Mouse (Mus musculus) B cell, adult 2 months (primary cell): ENCODE results near the gene Zfp691.

Source experiments
- DNase-seq, 2 experiments: peaks; one replicate each; pipeline ENCODE4 v3.0.0; 2022

Gene Zfp691

DNA sequence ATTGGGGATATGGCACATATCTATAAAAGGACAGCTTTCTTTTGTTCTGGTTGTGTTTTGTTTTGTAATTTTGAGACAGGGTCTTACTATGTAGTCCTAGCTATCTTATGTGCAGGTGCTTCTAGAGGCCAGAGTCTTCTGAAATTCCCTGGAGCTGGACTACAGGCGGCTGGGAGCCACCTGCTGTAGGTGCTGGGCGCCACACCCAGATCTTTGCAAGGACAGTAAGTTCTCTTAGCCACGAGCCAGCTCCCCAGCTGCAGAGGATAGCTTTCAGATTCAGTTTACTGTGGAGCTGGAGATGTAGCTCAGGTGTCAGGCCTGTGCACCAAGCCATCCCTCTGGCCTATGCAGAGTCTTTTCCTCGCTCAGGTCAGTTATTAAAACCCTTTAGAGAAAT, 6.9 kb downstream of the Zfp691 start:
- DNase-seq, result no peak

DNA sequence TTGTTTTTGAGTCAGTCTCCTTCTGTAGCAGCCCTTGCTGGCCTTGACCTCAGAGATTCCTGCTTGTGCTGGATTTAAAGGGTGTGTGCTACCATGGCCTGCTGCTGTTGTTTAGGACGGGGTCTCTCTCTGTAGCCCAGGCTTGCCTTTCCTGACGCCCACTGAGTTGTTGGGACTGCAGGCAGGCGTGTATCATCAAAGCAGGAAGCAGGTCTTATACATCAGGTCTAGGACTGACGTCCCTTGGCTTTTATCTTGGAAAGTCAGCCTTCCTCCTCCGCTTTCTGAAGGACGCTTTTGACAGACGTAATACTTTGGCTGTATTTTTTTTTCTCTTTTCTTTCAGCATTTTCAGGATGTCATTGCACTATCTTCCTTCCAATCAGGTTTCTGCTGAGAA, 8.1 kb downstream of the Zfp691 start:
- no peak for DNase-seq

- DNase-seq, result no peak
These were observed 11.0 kb downstream of the Zfp691 start for GRCm38 (mm10) chr4:119162990-119163389.

DNA sequence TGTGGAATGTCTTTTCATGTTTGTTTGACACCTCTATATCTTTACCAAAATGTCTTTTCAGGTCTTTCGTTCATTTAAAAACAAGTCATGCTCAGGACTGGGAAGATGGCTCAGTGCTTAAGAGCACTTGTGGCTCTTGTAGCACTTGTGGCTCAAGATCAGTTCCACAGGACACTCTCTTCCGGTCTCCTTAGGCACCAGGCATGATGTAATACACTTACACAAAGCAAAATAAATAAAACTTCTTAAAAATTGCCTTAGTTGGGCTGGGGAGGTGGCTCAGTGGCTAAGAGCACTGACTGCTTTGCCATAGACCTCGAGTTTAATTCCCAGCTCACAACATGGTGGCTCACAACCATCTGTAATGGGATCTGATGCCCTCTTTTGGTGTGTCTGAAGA, 12.6 kb downstream of the Zfp691 start:
- no peak for DNase-seq

DNA sequence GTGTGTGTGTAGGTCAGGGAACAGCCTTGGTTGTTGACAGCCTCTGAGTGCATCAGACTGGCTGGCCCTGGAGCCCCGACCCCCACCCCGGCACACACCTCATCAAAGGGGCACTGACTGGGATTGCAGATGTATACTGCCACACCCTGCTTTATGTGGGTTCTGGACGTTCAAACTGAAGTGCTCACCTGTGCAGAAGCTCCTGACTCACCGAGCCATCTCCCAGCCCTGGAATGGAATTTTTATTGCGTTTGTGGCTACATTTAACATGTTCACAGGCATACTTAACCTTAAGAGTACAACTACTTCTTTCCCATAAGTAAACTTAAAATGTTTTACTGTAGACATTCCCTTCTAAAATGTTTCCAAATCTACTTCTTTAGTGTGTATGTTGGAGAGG, 16.1 kb downstream of the Zfp691 start:
- DNase-seq, result no peak

GRCm38 (mm10) chr4:119157186-119157585, 16.8 kb downstream of the Zfp691 start:
- DNase-seq, result peak; percentile 83 to 85

- no peak for DNase-seq
These were observed 25.3 kb downstream of the Zfp691 start for GRCm38 (mm10) chr4:119148741-119149140.

GRCm38 (mm10) chr4:119147347-119147746, 26.6 kb downstream of the Zfp691 start:
- no peak for DNase-seq

- DNase-seq, result no peak
These were observed 27.2 kb downstream of the Zfp691 start for GRCm38 (mm10) chr4:119146816-119147215.

DNA sequence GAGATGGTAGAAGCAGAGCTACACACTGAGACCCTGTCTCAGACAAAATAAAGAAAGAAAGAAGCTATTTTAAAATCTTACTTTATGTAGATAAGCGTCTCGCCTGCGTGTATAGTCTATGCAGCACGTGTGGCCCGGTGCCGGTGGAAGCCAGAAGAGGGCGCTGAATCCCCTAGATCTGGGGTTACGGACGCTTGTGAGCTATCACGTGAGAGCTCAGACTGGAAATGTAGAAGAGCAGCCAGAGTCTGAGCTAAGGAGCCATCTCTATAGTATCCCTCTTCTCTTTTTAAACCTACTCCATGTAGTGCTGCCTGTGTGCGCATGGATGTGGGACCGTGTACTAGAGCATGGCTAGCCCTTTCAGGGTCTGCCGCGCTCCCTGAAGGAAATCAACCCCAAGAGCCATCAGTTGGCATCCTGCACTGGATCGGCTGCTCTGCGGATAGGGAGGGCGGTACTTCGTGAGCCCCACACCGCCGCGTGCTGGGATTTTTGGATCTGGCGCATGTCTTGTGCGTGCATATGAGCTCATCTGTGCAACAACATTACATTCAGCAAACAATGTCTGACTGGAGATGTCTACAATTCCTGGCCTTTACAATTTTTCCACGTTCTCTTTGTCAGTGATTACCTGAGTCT, 31.6 kb downstream of the Zfp691 start:
- DNase-seq, result peak; percentile 60 to 67

GRCm38 (mm10) chr4:119141191-119141590, 32.8 kb downstream of the Zfp691 start:
- no peak for DNase-seq

DNA sequence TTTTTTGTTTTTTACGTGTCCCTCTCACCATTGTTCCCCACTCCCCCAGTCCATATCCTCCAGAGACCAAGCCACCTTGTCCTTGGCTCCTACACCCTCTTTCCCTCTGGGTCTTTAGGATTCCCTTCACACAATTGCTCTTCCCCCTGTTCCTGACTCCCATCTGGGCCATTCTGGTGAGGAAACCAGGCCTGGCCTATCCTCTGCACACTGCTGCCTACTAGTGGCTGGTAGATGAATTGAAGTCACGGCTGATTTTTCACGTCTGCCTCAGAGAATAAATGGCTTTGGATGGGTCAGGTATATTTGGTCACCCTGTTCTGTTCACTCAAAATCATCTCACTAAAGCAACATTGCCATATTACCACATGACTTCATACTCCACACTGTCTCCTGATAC, 33.9 kb downstream of the Zfp691 start:
- DNase-seq, result peak; percentile 69 to 71

DNA sequence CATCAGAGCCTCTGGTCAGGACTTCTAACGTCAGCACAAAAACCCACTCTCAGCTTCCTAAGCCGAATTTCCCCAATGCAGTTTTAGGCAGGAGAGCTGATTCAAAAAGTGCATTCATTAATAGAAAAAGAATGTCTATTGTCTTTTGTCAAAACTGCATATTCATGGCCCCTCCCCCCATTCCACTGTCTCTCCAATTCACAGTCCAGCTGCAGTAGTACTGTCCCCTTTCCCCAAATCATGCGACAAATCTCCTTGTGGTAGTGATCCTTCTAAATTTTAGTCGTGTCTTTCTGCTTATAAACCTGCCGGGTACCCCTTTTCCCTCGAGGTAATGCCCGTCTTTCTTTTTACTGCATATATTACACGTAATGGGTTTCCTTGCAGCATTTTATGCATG, 35.2 kb downstream of the Zfp691 start:
- DNase-seq, result no peak

DNA sequence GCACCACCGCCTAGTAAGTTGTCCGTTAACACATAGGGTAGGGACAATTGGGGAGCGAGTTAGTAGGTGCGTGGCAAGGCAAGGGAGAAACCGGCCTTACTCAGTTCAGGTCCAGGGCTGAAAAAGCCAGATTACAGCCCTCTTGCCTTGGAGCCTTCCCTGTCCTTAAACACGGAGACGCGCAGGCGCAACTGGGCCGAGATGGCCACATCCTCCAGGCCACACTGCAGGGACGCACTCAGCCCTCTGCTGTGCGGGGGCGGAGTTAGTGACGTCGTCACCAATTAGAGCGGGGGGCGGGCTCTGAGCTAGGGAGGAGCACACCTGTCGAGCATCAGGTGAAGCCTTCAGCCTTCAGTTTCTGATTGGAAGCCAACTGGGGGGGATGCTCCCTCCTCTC, 35.8 kb downstream of the Zfp691 start:
- DNase-seq, result no peak

- DNase-seq, result no peak
These were observed 36.7 kb downstream of the Zfp691 start for GRCm38 (mm10) chr4:119137313-119137712.

DNA sequence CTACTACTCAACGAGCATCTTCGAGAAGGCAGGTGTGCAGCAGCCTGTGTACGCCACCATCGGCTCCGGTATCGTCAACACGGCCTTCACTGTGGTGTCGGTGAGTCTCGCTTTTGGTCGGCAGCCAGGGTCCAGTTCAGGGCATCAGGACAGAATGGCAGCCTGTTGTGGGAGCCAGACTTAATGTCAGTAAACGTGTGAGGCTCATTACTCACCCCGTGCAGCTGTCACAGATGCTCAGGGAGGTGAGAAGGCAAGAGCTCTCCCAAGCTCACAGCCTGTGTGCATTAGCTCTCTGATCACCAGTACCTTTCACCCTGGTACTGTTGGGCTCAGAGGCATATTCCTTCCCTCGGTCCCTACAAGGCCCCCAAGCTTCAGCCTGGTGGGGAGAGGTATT, 40.1 kb downstream of the Zfp691 start:
- no peak for DNase-seq

DNA sequence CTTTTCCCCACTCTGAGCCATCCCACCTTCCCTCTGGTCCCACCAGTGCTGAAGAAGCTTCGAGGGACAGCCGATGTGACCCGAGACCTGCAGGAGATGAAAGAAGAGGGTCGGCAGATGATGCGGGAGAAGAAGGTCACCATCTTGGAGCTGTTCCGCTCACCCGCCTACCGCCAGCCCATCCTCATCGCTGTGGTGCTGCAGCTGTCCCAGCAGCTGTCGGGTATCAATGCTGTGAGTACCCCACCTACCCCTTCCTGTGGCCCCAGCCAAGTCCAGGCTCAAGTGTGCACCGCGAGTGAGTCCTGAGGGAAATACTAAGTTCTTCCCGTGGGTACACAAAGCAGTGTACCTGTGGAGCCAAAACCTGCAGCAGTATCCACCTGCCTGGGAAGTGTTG, 40.7 kb downstream of the Zfp691 start:
- no peak for DNase-seq

DNA sequence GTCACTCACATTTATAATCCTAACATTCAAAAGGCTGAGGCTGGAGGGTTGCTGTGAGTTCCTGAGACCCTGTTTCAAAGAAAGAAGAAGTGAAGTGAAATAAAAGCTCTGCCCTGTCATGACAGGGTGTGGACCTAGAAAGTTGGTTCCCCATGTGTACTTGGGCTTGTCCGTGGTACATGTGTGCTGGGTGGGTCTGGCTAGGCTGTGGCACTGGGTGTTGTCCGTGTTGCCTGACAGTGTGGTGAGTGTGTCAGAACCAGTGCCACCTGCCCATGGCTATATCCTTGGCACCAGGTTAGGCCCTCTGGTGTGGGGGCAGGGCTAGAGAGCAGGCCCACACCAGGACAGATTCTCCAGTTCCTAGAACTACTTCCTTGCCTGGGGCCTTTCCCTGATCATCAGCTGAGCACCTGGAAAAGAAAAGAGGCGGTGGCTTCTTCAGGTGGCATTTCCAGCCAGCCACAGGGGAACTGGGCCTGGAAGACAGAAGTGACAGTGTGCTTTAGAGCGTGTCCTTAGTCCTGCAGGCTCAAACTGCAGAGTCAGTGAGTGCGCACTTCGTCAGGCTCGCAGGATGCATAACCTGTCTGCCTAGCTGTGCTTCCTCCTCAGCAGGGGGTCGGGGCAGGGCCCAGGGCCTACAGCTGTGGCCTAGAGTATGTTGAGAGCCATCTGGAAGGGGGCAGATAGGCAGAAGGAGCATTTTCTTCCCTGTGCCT, 42.6 kb downstream of the Zfp691 start:
- DNase-seq, result peak; percentile 32 to 49

DNA sequence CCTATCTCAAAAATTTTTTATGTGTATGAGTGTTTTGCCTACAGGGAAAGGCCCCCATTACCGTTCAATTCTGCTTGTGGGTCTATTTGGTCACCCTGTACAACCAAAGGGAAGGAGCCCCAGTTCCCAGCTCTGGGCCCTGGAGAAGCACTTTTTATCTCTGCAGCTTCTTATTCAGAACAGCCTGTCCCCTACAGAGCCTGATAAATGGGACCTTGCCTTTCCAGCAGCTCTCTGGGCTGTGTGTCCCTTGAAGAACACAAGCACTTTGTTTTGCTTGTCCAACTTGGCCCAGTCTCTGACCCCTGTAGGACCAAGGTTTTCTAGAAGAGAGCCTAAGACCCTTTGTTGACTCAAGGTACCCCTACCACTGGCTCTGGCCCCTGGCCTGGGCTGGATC, 44.9 kb downstream of the Zfp691 start:
- no peak for DNase-seq

DNA sequence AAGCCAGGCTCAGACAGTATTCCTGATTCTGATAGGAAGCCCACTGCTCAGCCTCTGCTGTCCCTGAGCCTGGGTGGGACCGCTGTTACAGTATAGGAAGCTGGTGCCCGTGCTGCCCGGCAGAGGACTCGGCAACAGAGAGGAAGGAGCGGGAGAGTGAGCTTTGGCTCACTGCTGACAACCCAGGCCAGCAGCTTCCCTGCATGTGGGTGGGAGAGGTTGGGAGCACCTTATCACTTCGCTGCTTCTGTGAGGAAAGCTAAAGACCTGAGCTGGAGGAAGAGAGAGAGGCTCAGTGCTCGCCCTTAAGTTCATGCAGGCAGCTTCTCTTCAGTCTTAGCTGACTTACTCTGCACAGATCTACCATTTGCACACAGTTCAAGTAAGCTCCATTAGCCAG, 45.4 kb downstream of the Zfp691 start:
- no peak for DNase-seq

GRCm38 (mm10) chr4:119127229-119127628, 46.8 kb downstream of the Zfp691 start:
- peak; percentile 76 to 81 for DNase-seq

GRCm38 (mm10) chr4:119125577-119126270, 48.3 kb downstream of the Zfp691 start:
- peak; percentile 9 to 14 for DNase-seq

- DNase-seq, result no peak
These were observed 49.2 kb downstream of the Zfp691 start for GRCm38 (mm10) chr4:119124771-119125273.

DNA sequence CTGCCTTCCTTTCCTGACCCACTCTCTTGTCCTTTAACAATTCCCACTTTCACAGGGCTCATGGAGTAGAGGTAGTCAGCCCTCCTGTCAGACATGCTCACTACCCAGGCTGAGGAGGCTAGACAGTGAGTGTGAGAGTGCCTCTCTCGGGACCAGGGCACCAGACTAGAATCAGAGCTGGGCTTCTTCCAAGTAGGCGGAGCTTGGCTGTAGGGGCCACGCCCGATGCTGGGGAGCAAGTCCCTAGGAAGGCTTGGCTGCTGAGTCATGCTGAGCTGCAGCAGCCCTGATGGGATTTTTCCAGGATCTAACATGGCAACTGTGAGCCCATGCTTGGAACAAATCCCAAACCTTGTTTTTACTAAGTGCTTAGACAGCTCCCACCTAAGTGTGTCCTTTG, 52.7 kb downstream of the Zfp691 start:
- DNase-seq, result no peak
